Mouse (Mus musculus) ovary, adult 18-20 months (tissue): ENCODE measurements at regions not wholly inside any gene's neighbourhood (a gene's known extent, or its start where the extent isn't known, plus 50 kb on each side); places are given as distances from the start of the nearest gene placed in this dataset.
"Not testable (repeated sequence)": the region's sequence is repeated elsewhere in the genome, so short reads cannot be mapped to it uniquely, and the experiment has no call there.

Source experiments
- DNase-seq: peaks from one replicate; pipeline ENCODE4 v3.0.0; 2022; ENCODE audit warnings: low spot score, mixed read lengths

DNA sequence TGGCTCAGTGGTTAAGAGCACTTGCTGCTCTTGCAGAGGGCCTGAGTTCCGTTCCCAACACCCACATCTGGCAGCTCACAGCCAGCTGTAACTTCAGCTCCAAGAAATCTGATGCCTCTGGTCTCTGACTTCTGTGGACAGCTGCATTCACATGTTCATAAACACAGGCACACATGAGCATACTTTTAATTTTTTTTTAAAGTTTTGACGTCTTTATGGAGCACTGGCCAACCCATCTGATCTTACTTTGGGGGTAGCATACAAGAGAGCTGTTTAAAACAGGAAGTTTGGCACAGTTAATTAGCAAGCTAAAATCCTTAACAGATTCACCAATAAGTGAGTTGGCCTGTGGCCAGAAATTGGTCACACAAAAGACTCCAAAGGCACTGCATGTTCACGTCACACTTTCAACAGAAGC lies 81.2 kb upstream of the Atl2 start:
- no peak for DNase-seq

DNA sequence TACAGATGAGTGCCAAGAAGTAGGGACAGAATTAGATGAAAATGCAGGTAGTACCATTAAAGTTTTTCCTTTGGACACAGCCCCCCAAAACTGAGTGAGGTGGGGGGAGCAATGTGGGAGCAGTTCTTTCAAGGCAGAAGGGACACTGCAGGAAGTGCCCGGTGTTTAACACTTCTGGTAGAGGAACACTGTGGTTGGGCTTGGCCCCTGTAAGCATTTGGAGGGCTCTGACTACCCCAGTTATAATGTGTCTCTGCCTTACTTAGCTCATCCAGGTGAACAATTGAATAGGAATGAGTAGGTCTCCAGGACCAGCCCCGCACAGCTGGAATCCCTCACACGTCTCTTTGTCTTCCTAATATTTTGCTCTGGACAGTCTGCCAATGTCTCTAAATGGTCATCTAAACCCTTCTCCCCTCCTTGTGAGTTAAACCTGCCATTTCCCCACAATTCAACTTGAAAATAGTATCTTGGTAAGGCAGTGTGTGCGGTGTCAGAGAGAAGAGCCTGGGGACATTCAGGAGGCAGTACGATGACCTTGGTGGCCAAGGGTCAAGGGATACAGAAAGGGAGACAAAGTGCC lies 80.7 kb upstream of the Atl2 start:
- no peak for DNase-seq

DNA sequence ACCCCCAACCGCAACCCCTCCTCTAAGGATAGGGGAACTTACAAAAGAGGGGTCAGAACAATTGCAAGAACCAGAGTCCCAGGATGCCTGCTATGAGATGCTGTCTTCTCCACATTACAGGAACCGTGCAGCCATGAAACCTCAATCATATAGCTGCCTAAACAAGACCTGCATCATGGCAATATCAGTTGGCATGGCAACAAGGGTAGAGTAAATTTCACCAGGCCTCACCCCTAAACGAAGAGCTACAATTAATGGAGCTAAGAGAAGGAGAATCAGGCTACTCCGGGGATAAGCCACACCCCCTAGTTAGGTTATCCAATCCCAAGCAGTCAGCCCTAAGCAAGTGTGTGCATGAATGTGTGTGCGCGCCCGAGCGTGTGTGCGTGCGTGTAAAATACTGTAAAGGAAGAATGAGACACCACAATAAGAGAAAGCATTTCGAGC lies 80.1 kb upstream of the Atl2 start:
- DNase-seq, result no peak

DNA sequence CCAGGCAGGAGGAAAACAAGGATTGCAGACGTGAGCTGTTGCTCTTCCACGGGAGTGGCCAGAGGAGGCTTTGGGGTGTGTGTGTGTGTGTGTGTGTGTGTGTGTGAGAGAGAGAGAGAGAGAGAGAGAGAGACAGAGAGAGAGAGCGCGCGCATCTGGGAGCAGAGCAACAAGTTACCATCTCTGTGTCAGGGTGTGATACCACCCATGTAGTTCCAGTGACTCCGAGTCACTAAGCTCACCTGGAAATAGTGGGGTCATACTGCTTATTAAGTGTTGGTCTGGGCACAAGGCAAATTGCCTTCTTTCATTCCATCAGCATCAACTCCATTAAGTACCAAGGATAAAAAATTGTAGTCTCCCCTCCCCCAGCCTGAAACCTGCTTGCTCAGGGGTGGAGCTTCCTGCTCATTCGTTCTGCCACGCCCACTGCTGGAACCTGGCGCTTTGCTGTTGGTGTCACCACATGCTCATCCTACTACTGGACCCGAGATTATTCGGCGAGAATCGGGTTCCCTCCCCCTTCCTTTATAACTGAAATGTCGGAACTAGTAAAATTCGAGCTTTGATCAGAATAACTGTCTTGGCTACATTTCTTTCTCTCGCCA lies 79.3 kb upstream of the Atl2 start:
- not testable (repeated sequence) for DNase-seq

DNA sequence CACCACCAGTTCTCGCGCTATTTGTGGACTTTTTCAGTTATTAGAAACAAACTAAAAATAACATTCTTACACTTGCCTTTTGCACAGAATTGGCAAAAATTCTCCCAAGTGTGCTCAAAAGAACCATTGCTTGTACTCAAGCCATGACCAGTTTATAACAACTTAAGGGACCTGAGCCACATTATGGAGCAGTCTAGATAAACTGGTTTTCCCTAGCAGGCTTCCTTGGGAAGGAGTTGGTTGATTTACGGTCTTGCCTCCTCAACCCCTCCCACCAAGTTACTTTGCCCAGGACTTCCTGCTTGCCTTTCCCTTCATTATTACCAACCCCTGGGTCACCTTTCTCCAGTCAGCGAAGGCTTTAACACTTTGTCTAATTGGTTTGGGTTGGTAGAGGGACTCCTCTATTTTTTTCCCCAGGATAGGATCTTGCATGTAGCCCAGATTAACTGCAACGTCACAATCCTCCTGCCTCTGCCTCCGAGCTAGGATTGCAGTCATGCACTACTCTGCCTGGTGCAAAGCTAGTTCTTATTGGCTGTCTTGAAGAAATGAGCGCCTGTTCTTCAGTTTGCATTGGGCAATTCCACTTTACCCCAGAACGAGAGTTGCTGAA lies 75.9 kb upstream of the Atl2 start:
- DNase-seq, result no peak

DNA sequence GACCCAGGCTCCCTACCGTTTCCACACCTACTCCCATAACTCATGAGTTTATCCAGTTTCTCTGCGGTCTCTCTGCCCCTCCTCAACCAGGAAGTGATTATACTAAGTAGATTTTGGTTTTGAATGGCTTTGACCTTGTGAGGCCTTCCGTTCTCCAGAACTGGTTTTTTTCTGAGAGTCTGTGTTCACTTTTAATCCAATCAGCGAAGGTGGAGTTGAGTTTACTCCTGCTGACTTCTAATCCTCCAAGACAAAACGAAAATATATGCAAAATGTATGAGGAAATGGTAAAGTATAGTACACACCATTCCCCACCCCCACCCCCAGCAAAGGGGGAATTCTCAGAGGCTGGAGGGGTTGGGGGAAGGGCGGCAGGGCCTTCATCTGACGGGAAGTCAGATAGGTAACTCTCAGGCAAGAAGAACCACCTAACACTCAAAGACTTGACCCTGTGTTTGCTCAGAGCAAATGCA lies 73.6 kb upstream of the Atl2 start:
- no peak for DNase-seq

DNA sequence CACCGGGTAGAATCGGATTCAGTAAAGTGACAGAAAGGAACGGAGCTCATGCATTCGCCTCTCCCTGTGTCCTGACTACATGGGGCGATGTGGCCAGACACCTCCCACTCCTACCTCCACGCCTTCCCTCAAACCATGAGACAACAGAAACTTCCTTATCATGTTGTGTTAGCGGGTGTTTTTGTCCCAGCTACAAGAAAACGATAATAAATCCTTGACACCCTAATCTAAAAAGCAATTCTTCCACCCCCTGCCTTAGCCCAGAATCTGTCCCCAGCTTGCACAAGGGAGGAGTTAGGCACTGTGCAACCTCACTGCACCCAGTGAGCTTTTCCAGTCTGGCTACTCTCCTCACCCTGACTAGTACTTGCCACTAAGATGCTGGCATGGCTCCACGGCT lies 72.9 kb upstream of the Atl2 start:
- DNase-seq, result no peak

DNA sequence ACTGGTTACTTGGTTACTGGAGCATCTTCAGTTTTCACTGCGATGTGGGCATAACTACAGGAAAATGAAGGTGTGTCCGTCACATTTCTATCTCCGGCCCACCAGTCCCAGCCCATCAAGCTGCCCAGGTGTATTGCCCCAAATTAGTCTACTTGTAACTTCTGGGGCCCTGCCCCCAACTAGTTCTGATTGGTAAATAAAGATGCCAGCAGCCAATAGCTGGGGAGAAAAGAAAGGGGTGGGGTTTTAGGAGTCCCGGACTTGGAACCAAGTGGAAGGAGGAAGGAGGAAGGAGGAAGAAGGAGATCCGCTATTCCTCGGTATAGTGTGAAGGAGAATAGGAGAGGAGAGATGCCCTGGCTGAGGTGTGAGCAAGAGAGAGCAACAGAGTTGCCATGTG lies 71.1 kb upstream of the Atl2 start:
- DNase-seq, result no peak

DNA sequence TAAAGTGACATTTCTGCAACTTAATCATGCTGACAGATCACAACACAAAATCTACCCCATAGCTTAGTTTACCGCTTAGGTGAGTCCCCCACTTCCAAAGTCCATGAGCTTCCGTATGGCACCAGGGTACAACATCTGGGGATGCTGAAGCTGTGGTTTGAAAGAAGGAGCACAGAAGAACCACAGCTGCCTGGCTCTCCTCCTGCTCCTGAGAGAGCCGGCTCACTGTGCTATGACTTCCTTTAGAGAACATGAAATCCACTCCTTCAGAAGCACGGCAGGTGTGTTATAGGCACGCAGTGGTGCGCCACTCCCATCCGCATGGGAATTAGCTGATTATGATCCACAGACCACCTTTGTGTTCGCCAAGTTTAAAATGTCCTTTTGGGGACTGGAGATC lies 69.7 kb upstream of the Atl2 start:
- DNase-seq, result no peak

DNA sequence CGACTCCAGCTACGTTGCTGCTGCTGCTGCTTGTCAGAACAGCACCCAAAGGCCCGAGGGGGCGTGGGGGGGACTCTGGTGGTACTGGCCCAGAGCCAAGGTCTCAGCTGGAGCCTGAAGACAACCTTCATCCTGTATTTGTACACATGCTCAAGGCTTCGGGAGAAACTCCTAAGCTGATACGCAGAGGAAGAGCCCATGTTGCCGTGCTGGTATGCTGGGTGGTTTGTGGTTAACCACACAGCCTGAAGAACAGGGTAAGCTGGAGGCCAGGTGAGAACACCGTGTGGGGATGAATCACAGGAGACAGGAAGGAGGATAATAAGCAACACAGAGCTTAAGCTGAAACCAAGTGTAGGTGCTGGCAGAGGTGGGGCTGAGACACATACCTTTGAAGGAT lies 68.9 kb upstream of the Atl2 start:
- DNase-seq, result peak; percentile 32

DNA sequence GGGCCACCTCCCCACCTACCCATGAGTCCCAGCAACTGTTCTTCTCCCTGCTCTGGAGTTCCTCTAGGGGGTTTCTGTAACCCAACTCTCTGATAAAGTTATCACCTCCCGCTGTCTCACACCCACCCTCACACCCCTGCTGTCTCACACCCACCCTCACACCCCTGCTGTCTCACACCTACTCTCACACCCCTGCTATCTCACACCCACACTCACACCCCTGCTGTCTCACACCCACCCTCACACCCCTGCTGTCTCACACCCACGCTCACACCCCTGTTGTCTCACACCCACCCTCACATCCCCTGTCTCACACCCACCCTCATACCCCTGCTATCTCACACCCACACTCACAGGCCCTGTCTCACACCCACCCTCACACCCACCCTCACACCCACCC lies 67.4 kb upstream of the Atl2 start:
- DNase-seq, result no peak

DNA sequence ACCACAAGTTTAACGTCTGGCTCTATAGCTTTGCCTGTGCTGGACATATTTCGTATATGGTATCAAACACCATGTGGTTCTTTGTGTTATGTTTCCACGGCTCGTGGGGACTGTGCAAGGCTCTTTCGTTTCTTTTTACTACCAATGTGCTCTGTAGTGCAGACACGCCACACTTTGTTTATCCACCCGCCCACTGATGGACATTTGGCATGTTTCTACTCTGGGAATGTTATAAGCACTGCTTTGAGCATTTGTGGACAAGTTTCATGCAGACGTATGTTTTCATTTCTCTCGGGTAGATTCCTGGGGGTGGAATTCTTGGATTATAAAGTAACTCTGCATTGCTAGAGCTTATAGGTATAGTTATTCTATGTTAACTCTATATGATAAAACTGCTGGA lies 65.5 kb upstream of the Atl2 start:
- no peak for DNase-seq

DNA sequence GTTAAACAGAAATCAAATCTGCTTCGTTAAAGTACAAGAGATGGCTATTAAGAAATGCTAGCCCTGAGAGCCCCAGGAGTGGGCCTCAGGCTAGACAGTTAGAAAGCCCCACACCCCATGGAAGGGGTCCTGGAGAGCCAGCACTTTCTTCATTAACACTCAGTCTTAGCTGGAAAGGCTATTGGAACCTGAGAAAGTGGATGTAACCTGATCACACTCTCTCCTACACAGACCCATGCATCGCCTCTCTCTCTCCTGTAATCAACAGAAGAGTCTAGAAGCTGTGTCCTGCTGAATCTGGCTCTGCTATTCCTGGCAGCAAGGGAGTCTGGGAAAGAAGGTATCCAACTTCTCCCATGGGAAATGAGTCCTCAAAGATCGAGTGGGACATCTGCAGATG lies 64.8 kb upstream of the Atl2 start:
- no peak for DNase-seq

DNA sequence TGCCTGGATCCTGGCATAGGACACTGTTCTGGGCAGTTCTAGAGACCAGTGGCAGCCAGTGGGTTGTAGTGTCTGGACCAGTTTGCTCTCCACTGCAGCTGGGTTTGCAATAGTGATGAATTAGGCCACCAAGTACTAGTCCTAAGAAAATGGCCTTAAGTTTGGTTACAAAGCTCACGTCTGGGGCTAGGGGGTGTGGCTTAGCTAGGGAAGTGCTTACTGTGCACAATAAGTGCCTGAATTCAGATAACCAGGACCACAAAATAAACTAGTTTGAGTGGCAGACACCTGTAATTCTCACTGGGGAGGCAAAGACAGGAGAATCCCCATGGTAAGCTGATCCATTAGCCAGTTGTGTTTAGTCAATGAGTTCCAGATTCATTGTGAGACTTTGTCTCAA lies 59.3 kb upstream of the Atl2 start:
- no peak for DNase-seq

DNA sequence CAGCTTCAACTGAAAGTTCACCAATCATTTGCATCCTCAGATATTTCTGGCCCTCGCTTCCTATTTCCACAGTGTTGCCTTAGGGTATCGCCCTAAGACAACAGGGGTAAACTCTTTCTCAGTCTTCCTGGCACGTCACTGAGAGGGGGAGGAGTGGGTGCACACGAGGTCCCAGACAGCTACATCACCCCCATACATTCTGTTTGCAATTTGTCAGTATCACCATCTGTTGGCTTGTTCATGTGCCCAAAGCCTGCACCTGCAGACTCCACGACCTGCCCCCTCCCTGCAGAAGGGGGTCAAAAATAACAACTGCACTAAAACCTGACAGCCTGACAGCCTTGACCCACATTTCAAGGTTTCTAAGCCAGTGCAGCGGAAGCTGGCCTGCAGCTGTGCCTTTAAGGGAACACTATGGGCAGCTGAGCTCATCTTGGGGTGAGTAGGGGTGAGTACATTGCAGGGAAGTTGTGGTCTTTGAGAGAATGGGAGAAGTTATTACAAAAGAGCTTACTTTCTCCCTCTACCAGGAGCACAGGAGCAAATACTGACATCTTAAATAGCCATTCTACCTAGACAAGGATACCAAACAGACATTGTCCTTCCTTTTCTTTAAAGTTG lies 58.8 kb upstream of the Atl2 start:
- DNase-seq, result no peak

DNA sequence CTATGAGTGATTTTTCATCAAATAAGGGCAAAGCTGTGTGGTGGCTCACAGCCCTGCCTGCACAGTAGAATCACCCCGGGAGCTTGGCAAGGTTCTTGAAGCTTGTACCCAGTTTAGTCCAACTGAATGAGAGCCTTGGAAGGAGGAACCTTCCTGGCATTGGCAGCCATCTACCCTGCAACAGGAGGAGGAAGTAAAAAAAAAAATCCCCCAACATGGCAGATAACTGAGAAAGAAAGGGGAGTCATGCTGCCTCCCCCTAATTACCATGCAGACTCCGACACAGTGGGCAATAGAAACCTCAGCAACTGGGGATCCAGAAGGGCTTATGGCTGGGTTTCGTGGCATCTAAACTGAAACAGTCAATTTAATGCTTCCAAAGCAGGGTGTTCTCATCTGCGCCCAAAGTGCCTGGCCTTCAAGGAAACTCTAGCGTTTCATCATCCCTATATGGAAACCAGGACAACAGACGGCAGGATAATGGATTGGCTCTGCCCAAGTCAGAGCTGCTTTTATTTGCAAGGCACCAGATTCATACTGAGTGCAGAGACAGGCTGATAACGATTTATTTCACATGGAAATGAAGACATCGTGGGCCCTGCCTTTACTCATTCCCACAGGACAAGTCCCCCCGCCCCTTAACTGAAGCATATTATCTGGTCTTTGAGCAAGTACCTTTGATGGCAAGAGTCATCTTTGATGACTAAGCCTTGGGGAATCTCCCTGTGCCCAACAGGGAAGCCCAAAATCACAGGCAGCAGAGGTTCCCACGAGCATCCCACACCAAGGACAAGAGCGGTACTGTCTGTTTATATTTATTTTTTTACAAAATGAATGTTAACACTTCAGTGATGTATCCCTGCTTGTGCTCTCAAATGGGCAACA lies 52.9 kb upstream of the Atl2 start:
- no peak for DNase-seq
